Mouse (Mus musculus) stomach, embryonic 15.5 days (tissue): ENCODE results near the gene Mtmr3. TPM values are rescaled to one million over a fixed set of nuclear protein-coding genes. Genes with fewer than 3 reads are reported as not detected.

Experiments used
- ATAC-seq: fragments of 200-750 bp; cut with Nextera tagmentation; 2 replicates; pipeline ENCODE4 v1.8.0; 2017; ENCODE audit warnings: low read depth, moderate number of reproducible peaks, moderate TSS enrichment; ENCODE audit not compliant: insufficient read depth, low FRiP score
- H3K27ac ChIP-seq: fragments of 300-500 bp; sonication (generic); 2 replicates; pipeline ENCODE4 v1.5.1; 2015; ENCODE audit warnings: mild to moderate bottlenecking, inconsistent platforms
- H3K27me3 ChIP-seq: fragments of 300-500 bp; sonication (generic); replicated peaks from 2 replicates; pipeline ENCODE4 v1.6.1; 2015; ENCODE audit warnings: inconsistent platforms
- H3K36me3 ChIP-seq: fragments of 300-500 bp; sonication (generic); 2 replicates; pipeline ENCODE4 v1.6.1; 2015; ENCODE audit warnings: inconsistent platforms
- H3K4me1 ChIP-seq: fragments of 300-500 bp; sonication (generic); 2 replicates; pipeline ENCODE4 v1.6.1; 2015; ENCODE audit warnings: inconsistent platforms
- H3K4me2 ChIP-seq: fragments of 300-500 bp; sonication (generic); 2 replicates; pipeline ENCODE4 v1.6.1; 2015; ENCODE audit warnings: mild to moderate bottlenecking, inconsistent platforms
- H3K4me3 ChIP-seq: fragments of 300-500 bp; sonication (generic); replicated peaks from 2 replicates; pipeline ENCODE4 v1.5.1; 2015; ENCODE audit warnings: inconsistent platforms
- H3K9ac ChIP-seq: fragments of 300-500 bp; sonication (generic); 2 replicates; pipeline ENCODE4 v1.6.1; 2015; ENCODE audit warnings: inconsistent platforms
- H3K9me3 ChIP-seq: fragments of 300-500 bp; sonication (generic); 2 replicates; pipeline ENCODE4 v1.6.1; 2016; ENCODE audit warnings: inconsistent platforms
- WGBS: fragments of 180-500 bp; shearing (Covaris S2); methylation state at CpG from one replicate; pipeline ENCODE4 v1.1.7; 2015; 5-methylcytosine and 5-hydroxymethylcytosine counted together
- polyA plus RNA-seq: library from polyadenylated mRNA; unstranded; fragments of >200 nt; fragmentation: Nextera tagmentation; extraction: Ambion mirVana; gene quantifications from 2 replicates; pipeline ENCODE4 v1.2.1, GENCODE M21; 2015

Mtmr3 gene
- polyA plus RNA-seq, 1 experiment from 2014 or later: 23.8 TPM

DNA sequence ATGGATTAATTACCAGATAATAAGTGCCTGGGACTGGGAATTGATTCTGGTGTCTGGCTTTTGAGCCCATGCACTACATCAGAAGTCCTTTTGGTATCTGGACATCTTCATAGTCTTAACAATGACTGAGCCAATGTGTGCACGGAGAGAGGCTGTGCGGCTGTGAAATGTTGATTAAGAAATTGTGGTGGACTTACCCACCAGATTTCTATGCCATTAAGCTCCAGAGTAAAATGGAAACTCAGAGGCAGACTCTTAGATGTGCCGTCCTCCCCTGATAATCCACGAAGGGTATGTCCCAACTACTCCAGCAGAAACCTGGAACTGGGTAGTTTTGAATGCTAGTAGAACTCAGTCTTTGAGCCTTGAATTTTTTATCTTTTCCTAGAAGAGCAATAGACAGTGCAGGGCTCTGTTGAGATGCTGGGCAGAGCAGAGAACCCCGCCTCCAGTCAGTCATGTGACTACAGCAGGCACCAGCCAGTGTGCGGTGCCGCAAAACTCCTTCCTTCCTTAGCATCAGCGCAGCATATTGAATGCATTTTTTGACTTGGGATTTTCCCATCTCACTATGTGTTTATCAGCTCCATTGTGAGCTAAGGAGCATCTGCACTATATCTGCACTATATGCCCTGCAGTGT is 139.6 kb downstream of the Mtmr3 start:
- no peaks in the 10 kb centered on the region for H3K27me3 ChIP-seq
- H3K4me2 ChIP-seq: no peak overlapping the region
- no peak overlapping the region for H3K4me3 ChIP-seq
- no peaks in the 10 kb centered on the region for H3K4me1 ChIP-seq
- H3K9me3 ChIP-seq: no peaks in the 10 kb centered on the region
- no peak overlapping the region for H3K27ac ChIP-seq
- H3K9ac ChIP-seq: no peak overlapping the region
- ATAC-seq: no peak
- WGBS: 77% methylated on average over 8 of the region's 8 CpGs
- H3K36me3 ChIP-seq: no peaks in the 10 kb centered on the region

DNA sequence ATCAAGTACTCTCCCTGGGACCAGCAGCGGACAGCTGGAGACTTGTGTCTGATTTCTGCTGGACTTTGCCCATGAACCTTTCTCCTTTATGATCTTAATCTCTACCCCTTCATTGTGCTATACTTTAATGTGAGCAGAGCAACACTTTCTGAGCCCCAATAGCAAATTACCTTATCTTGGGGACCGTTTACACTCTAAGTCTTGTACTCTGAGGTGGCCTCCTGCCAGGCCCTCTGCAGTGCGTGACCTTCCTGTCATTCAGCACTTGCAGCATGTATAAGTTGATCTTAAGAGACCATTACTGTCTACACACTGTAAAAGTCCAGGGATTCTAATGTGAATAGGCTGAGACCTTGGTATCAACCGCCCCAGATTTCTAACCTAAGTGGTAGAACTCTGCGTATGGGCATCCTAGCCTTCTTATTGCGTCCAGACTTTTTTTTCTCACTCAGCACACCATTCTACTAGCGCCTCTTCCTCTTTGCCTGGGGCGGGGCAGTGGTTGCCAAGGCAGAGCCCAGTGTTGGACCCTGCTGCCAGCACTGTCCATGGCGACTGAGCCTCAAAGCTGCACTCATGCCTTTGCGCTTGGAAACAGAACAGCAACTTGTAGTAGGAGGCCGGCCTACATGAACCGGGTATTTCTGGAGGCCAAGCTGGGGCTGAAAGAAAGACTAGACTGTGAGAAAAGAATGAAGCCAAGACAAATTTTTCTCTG is 142.0 kb downstream of the Mtmr3 start:
- no peak overlapping the region for H3K4me2 ChIP-seq
- peak; percentile 87 for ATAC-seq
- no peaks in the 10 kb centered on the region for H3K27me3 ChIP-seq
- no peak overlapping the region for H3K4me3 ChIP-seq
- WGBS: 72% methylated on average over 12 of the region's 12 CpGs
- no peaks in the 10 kb centered on the region for H3K4me1 ChIP-seq
- H3K36me3 ChIP-seq: no peaks in the 10 kb centered on the region
- H3K27ac ChIP-seq: peak overlapping the region; percentile 48; the same call in 1 of the 2 replicates
- no peak overlapping the region for H3K9ac ChIP-seq
- no peaks in the 10 kb centered on the region for H3K9me3 ChIP-seq

DNA sequence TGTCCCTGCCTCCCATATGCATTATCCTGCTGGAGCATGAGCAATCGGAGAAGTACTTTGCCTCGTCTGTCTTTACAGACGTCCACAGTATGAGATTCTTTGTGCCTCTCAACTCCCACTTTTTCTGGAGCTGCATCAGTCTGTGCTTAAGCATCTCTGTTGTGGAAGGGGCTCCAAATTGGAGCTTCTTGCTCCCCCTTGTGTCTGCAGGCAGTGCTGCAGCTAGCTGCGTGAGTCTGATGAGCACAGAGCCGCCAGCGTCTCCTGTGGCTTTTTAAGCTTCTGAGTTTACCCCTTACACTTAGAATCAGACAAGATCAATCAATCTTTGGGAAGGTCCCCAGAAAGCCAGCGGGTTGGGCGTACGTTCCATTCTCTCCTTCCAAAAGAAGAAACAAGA is 143.5 kb downstream of the Mtmr3 start:
- ATAC-seq: no peak
- H3K36me3 ChIP-seq: no peaks in the 10 kb centered on the region
- H3K27ac ChIP-seq: no peak overlapping the region

DNA sequence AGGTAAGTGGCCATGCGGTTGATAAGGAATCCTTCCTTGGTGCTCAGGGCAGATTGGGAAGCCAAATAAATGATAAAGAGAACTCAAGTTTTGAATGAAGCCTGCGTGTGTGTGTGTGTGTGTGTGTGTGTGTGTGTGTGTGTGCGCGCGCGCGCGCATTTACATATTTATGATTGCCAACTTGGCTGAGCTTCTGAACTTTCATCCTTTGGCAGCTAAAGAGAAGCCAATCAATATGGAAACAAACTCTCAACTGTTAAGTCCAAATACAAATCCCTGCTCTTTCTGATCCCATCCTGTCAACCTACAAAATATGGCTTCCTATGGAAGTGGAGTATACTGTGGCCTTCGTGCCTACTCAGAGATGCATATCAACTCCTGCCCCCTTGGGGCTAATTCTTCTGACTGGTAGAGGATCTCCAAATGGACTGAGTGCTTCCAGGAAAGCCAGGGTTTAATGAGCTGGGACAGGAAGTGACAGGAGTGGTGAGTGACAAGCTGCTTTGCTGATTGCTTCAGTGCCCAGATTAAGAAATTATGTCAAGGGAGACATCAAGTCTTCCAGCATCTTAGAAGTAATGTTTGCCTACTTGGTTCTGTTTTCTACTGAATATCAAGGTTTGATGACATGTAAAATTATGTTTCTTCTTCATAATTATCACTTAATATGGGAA is 148.3 kb downstream of the Mtmr3 start:
- Histone ChIP-seq H3K27me3 (no peaks in the 10 kb centered on the region), H3K9ac (no peak overlapping the region), H3K4me3 (no peak overlapping the region), H3K9me3 (no peaks in the 10 kb centered on the region), H3K36me3 (no peaks in the 10 kb centered on the region), H3K27ac (no peak overlapping the region), H3K4me1 (no peaks in the 10 kb centered on the region), H3K4me2 (no peak overlapping the region)
- WGBS: 93% methylated on average over 9 of the region's 9 CpGs
- no peak for ATAC-seq

More for the DNA sequence above, 143.5 kb downstream of the Mtmr3 start:
- H3K4me2 ChIP-seq: no peak overlapping the region
- no peaks in the 10 kb centered on the region for H3K9me3 ChIP-seq
- H3K4me3 ChIP-seq: no peak overlapping the region
- no peaks in the 10 kb centered on the region for H3K4me1 ChIP-seq
- H3K9ac ChIP-seq: no peak overlapping the region
- H3K27me3 ChIP-seq: no peaks in the 10 kb centered on the region
- 19% methylated on average over 9 of the region's 9 CpGs for WGBS

DNA sequence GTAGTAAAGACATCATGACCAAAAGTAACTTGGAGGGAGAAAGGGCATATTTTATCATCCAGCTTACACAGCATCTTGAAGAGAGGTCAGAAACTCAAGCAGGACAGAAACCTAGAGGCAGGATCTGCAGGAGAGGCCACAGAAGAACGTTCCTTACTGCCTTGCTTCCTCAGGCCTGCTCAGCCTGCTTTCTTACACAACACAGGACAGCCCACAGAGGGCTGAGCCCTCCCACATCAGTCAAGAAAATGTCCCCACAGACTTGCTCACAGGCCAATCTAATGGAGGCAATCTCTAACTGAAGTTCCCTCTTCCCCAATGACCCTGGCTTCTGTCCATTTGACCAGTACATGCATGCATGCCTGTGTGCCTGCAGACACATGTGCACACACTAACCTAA is 152.4 kb downstream of the Mtmr3 start:
- Histone ChIP-seq H3K27ac (no peak overlapping the region), H3K9me3 (no peaks in the 10 kb centered on the region), H3K27me3 (no peaks in the 10 kb centered on the region), H3K9ac (no peak overlapping the region), H3K36me3 (no peaks in the 10 kb centered on the region), H3K4me1 (0 out of 2 replicates have a peak, but pooled peaks cover 3% of the 10 kb centered on the region), H3K4me2 (no peak overlapping the region), H3K4me3 (no peak overlapping the region)
- WGBS: 41% methylated on average over 1 of the region's 1 CpGs
- ATAC-seq: no peak

DNA sequence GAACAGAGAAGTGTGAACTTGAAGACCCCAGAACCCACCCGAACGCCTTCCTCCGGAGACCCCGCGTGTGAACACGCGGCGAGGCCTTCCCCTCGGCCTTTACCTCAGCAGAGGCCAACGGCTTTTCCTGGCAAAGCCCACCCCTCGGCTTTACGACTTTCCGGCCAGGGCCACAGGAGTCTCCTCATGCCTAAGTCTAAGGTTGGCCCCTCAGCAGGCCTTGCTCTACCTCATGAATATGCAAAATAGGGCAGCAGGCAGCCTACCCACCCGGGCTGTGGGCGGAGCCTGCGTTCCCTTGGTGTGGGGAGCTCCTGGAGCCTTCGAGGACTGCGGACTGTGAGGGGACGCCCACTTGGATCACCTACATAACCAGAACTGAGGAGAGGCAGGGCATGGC is 153.7 kb downstream of the Mtmr3 start, which contains the start of gene Hormad2:
Gene Hormad2, minus strand, starts transcription at position 128 of the 400 bp plus-strand sequence.
- ATAC-seq: no peak
- no peak within 1 kb of the TSS for H3K9ac ChIP-seq
- no peak within 1 kb of the TSS for H3K27ac ChIP-seq
- WGBS: 53% methylated on average over 19 of the region's 19 CpGs
- H3K36me3 ChIP-seq: no peaks in the 10 kb centered on the region
- no peaks in the 10 kb centered on the region for H3K9me3 ChIP-seq
- H3K27me3 ChIP-seq: no peaks in the 10 kb centered on the region
- no peak within 1 kb of the TSS for H3K4me3 ChIP-seq
- H3K4me2 ChIP-seq: 0 out of 2 replicates have a peak within 1 kb of the TSS, but pooled peaks have one; percentile 5
- 0 out of 2 replicates have a peak, but pooled peaks cover 3% of the 10 kb centered on the region for H3K4me1 ChIP-seq

DNA sequence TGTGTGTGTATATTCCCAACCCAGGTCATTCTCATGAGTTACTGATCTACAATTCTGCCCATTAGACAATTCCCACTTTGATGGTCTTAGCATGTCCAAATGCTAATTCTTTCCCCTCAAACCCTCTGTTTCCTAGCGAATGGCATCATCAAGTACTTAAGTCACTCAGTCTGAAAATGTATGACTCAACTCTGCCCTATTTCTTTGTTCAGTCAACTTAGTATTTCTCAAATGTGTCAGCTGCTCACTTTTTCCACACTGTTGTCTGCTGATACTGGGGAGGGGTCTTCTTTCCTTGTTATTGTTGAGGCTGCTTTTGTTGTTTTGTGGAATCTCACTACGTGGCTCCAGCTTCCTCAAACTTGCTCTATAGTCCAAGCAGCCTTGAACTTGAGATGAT is 156.5 kb downstream of the Mtmr3 start:
- WGBS: 49% methylated on average over 2 of the region's 2 CpGs
- Histone ChIP-seq H3K9ac (no peak overlapping the region), H3K4me2 (no peak overlapping the region), H3K4me1 (0 out of 2 replicates have a peak, but pooled peaks cover 3% of the 10 kb centered on the region), H3K9me3 (no peaks in the 10 kb centered on the region), H3K27ac (no peak overlapping the region), H3K27me3 (no peaks in the 10 kb centered on the region), H3K4me3 (no peak overlapping the region), H3K36me3 (no peaks in the 10 kb centered on the region)
- no peak for ATAC-seq

DNA sequence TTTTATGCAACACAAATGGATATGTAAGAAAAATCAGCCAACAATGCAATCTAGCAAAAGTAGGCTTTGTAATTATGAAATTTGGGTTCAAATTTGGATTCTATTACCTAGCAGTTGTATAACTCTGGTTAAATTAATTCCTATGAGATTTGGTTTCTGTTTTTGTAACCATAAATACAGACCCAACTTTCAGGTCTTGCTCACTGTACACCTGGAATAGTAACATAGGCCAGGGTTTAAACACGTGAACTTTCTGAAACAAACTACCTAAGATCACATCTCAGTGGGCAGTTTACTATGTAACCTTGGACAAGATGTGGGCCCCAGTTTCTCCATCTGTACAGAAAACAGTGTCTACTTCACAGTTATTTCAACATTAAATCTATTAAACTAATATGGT is 157.3 kb downstream of the Mtmr3 start:
- Histone ChIP-seq H3K4me2 (no peak overlapping the region), H3K27me3 (no peaks in the 10 kb centered on the region), H3K4me3 (no peak overlapping the region), H3K9ac (no peak overlapping the region), H3K36me3 (no peaks in the 10 kb centered on the region), H3K9me3 (no peaks in the 10 kb centered on the region), H3K4me1 (0 out of 2 replicates have a peak, but pooled peaks cover 3% of the 10 kb centered on the region), H3K27ac (no peak overlapping the region)
- ATAC-seq: no peak
- 89% methylated on average over 1 of the region's 1 CpGs for WGBS

DNA sequence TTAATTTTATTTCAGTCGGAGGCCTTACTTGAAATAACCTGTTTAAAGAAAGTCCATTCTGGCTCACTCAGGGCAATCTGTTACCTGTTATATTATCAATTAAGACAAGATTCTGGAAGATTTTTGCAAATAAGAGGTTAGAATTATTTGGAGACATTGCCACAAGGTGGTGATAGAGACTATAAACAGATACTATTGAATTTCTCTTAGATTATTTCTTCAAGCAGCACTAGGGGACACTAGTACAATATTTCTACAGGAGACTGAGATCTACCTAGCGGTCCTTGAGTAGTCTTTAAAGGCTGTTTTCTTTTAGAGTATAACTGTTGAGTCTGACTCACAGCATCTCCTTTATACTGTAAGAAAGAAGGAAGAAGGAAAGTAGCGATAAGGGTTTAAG is 158.0 kb downstream of the Mtmr3 start:
- Histone ChIP-seq H3K4me3 (no peak overlapping the region), H3K36me3 (no peaks in the 10 kb centered on the region), H3K27ac (no peak overlapping the region), H3K4me2 (no peak overlapping the region), H3K9ac (no peak overlapping the region), H3K27me3 (no peaks in the 10 kb centered on the region), H3K4me1 (0 out of 2 replicates have a peak, but pooled peaks cover 3% of the 10 kb centered on the region), H3K9me3 (no peaks in the 10 kb centered on the region)
- ATAC-seq: no peak
- 68% methylated on average over 3 of the region's 3 CpGs for WGBS

DNA sequence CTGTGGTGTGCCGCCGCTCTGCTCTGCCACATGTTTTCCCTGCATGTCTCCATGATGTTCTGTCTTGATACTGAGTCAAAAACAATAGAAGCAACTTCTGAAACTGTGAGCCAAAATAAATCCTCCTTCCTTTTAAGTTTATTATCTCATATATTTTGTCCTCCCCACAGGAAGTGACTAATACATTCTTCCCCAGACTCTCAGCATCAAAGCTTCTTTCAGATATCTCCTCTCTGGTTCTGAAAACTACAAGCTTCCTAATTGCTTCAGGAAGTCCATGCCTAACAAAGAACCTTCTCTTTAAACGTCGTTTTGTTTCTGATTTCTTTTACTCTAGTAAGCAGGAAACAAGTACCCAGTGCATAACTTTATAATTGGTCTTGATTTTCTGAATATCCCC is 160.2 kb downstream of the Mtmr3 start:
- no peak overlapping the region for H3K27ac ChIP-seq
- no peak overlapping the region for H3K9ac ChIP-seq
- ATAC-seq: no peak
- no peak overlapping the region for H3K4me2 ChIP-seq
- no peak overlapping the region for H3K4me3 ChIP-seq
- H3K4me1 ChIP-seq: no peaks in the 10 kb centered on the region
- H3K36me3 ChIP-seq: no peaks in the 10 kb centered on the region
- H3K27me3 ChIP-seq: no peaks in the 10 kb centered on the region
- H3K9me3 ChIP-seq: no peaks in the 10 kb centered on the region
- WGBS: 72% methylated on average over 4 of the region's 4 CpGs
